Mouse (Mus musculus) erythroblast, embryonic 14.5 days (primary cell): ENCODE data around the gene Mbd3.

Source experiments
- GATA1 ChIP-seq: IDR thresholded peaks from 2 replicates; pipeline ENCODE4 v1.6.1; 2012; ENCODE audit warnings: low read length, inconsistent platforms, mixed read lengths
- TAL1 ChIP-seq: IDR thresholded peaks from 3 replicates; pipeline ENCODE4 v1.6.1; 2012; ENCODE audit warnings: low read length, inconsistent platforms, mixed read lengths

DNA sequence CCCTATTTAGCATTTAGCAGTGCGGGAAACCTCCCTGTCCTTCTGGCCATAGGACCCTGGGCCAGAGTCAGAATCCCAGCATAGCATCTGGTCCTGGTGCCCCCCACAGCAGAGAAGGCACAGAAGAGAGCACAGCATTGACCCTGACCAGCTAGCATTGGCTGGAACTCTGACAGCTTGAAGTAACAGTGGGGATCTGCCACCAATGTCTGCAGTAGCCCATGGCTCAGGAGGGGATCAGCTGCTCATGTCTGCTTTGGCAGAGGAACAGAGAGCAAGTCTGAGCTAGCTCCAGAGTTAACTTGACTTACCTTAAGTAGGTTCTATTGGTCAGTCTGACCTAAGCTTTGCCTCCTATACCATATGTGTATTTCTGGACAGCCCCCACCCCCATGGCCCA, 18.5 kb upstream of the Mbd3 start:
- TF ChIP-seq GATA1 (no peak), TAL1 (no peak)
